Mouse (Mus musculus) heart, postnatal 0 days (tissue): Measurements from ENCODE around the gene Gpx3.

Experiments
- CTCF ChIP-seq: IDR thresholded peaks from 2 replicates; pipeline ENCODE4 v1.5.1; 2016; ENCODE audit warnings: antibody characterized with exemption, control low read depth, low read depth
- EP300 ChIP-seq: IDR thresholded peaks from 2 replicates; pipeline ENCODE4 v1.6.1; 2016; ENCODE audit warnings: antibody characterized with exemption, low read depth

- TF ChIP-seq CTCF (no peak), EP300 (no peak)
Measured at GRCm38 (mm10) chr11:54955735-54956480, 53.7 kb downstream of the Gpx3 start.
